8 mouse cellular contexts compared by ENCODE assay signal in the genomic region with DNA sequence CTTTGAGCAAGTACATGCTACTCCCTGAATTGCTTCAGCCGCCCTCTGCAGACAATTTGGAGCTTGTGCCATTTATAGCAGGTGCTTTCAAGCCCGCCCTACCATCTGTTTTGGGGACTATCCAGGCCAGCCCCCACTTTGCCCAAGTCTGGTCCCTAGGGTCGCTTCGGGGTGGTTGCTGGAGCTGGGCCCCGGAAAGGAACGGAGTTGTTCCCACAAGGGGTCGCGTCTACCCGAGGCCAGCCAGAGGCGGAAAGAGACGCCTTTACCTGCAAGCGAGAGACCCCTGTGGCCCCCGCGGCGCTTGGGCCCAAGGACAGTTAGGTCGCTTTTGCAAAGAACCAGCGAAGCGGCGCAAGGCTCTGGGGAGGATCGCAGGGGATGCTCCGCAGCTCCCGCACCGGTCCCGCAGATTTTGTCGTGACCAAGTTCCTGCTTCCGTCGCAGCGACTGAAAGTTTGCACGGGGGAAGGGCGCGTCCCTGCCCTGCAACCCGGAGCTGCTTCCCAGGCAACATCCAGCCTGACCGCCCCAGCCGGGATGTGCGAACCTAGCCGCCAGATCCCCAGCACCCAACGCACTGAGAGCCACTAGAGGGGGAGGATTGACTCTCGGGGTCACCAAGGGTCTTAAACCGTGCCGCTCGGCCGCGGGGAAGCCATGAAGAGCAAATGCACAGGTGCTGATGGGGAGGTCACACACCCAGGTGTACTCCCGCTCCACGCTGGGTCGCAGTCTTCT. TPM values are rescaled to one million over a fixed set of nuclear protein-coding genes. Genes with fewer than 3 reads are reported as not detected.
DNase-seq lines count a peak whose midpoint lies in the region; ATAC-seq and TF ChIP-seq lines count a peak whose summit lies in the region.

TSS of gene Mansc1 (minus strand) at position 542 of the 741 bp plus-strand sequence.

- H3K4me2 ChIP-seq in forebrain, embryonic 11.5 days (ENCODE audit: low read depth, low read length, severe bottlenecking): peak within 1 kb of the TSS; percentile 82
- H3K4me2 ChIP-seq in lung, embryonic 14.5 days: peak within 1 kb of the TSS; percentile 89
- H3K4me2 ChIP-seq in neural tube, embryonic 15.5 days: peak within 1 kb of the TSS; percentile 94

- H3K4me1 ChIP-seq in forebrain, embryonic 11.5 days (replicated peaks; ENCODE audit: control insufficient read depth, insufficient read depth, low read length): no peaks in the 10 kb centered on the region
- peaks cover 6% of the 10 kb centered on the region; the same call in 1 of the 2 replicates for H3K4me1 ChIP-seq in lung, embryonic 14.5 days (ENCODE audit: insufficient read depth)
- peaks cover 10% of the 10 kb centered on the region for H3K4me1 ChIP-seq in neural tube, embryonic 15.5 days

- no peaks in the 10 kb centered on the region for H3K36me3 ChIP-seq in forebrain, embryonic 11.5 days (ENCODE audit: control insufficient read depth, insufficient read depth, low read length)
- H3K36me3 ChIP-seq in lung, embryonic 14.5 days (ENCODE audit: insufficient read depth): no peaks in the 10 kb centered on the region
- H3K36me3 ChIP-seq in neural tube, embryonic 15.5 days: no peaks in the 10 kb centered on the region

- H3K4me3 ChIP-seq in forebrain, embryonic 11.5 days (ENCODE audit: low read depth, low read length): peak within 1 kb of the TSS; percentile 43
- peak within 1 kb of the TSS; percentile 52 for H3K4me3 ChIP-seq in lung, embryonic 14.5 days (ENCODE audit: low read depth, low read length)
- peak within 1 kb of the TSS; percentile 51 for H3K4me3 ChIP-seq in neural tube, embryonic 15.5 days (replicated peaks)

- intact Hi-C loops in heart, postnatal 10 days (cut with DNase I): no loop called here

- TF ChIP-seq CTCF in lung, embryonic 14.5 days (IDR thresholded peaks at IDR 0.05; ENCODE audit: low read depth): no peak

- peaks cover 6% of the 10 kb centered on the region; the same call in 1 of the 2 replicates for H3K27me3 ChIP-seq in forebrain, embryonic 11.5 days (ENCODE audit: control insufficient read depth, insufficient read depth, low read length)
- H3K27me3 ChIP-seq in lung, embryonic 14.5 days (ENCODE audit: insufficient read depth, low read length): peaks cover 6% of the 10 kb centered on the region; the same call in 1 of the 2 replicates
- peaks cover 29% of the 10 kb centered on the region; the same call in 1 of the 2 replicates for H3K27me3 ChIP-seq in neural tube, embryonic 15.5 days (replicated peaks)

- WGBS in forebrain, embryonic 11.5 days: 1% methylated on average over 46 of the region's 46 CpGs
- 1% methylated on average over 46 of the region's 46 CpGs for WGBS in lung, embryonic 14.5 days
- 2% methylated on average over 46 of the region's 46 CpGs for WGBS in neural tube, embryonic 15.5 days

- peak; percentile 51 for DNase-seq in Muller cell, postnatal 12 days (ENCODE audit: inconsistent ontology term)
- DNase-seq in cerebellum, adult 11 months: peak; percentile 59
- DNase-seq in forebrain, embryonic 11.5 days (ENCODE audit: low spot score): peak; percentile 68
- peak; percentile 66 to 77 for DNase-seq in heart, postnatal 10 days
- DNase-seq in kidney, postnatal 14 days: peak; percentile 70
- DNase-seq in lung, embryonic 14.5 days: peak; percentile 68
- peak; percentile 48 for DNase-seq in urinary bladder, adult 2 months (ENCODE audit: low spot score)

- peak within 1 kb of the TSS; percentile 57 for H3K9ac ChIP-seq in forebrain, embryonic 11.5 days (ENCODE audit: low read length)
- peak within 1 kb of the TSS; percentile 50 for H3K9ac ChIP-seq in lung, embryonic 14.5 days
- peak within 1 kb of the TSS; percentile 44 for H3K9ac ChIP-seq in neural tube, embryonic 15.5 days (replicated peaks)

- ATAC-seq in forebrain, embryonic 11.5 days (replicated peaks; ENCODE audit: low FRiP score): peak; percentile 63; the same call in 1 of the 2 replicates
- peak; percentile 64 for ATAC-seq in lung, embryonic 14.5 days (ENCODE audit: insufficient read depth)
- peak; percentile 61 for ATAC-seq in neural tube, embryonic 15.5 days (ENCODE audit: low FRiP score)

- H3K9me3 ChIP-seq in forebrain, embryonic 11.5 days (ENCODE audit: control insufficient read depth, low read length): no peaks in the 10 kb centered on the region
- H3K9me3 ChIP-seq in lung, embryonic 14.5 days (ENCODE audit: low read depth, low read length): no peaks in the 10 kb centered on the region
- no peaks in the 10 kb centered on the region for H3K9me3 ChIP-seq in neural tube, embryonic 15.5 days (replicated peaks)

- H3K27ac ChIP-seq in forebrain, embryonic 11.5 days (ENCODE audit: low read depth, low read length): no peak within 1 kb of the TSS
- no peak within 1 kb of the TSS; the same call in 1 of the 2 replicates for H3K27ac ChIP-seq in lung, embryonic 14.5 days (ENCODE audit: low read depth)
- H3K27ac ChIP-seq in neural tube, embryonic 15.5 days (replicated peaks): no peak within 1 kb of the TSS

RNA-seq across cellular contexts. Expression of gene Mansc1, which starts in this region (rescaled TPM):
- 0.53 and 1.2 TPM in 2 replicates for polyA plus RNA-seq in forebrain, embryonic 11.5 days (2014; fragmentation: Nextera tagmentation; extraction: Ambion mirVana)
- total RNA-seq in heart, postnatal 10 days (2021): 1 to 10 TPM; 7.0 to 9.8 TPM
- polyA plus RNA-seq in lung, embryonic 14.5 days (2014; fragmentation: Nextera tagmentation; extraction: Ambion mirVana): 5.8 and 5.9 TPM in 2 replicates
- 0.99 and 2.0 TPM in 2 replicates for polyA plus RNA-seq in neural tube, embryonic 15.5 days (2015; fragmentation: Nextera tagmentation; extraction: Ambion mirVana)
- 15.2 and 15.4 TPM in 2 replicates for polyA plus RNA-seq in urinary bladder, adult 2 months (2012; rRNA removed)
